Mouse (Mus musculus) megakaryocyte progenitor cell, adult 5-6 weeks (primary cell): ENCODE data around the gene Mtfr1l. TPM values are rescaled to one million over a fixed set of nuclear protein-coding genes. Genes with fewer than 3 reads are reported as not detected.
"Not testable (repeated sequence)": the region's sequence is repeated elsewhere in the genome, so short reads cannot be mapped to it uniquely, and the experiment has no call there.

Experiments
- ATAC-seq: replicated peaks from 2 replicates; pipeline ENCODE4 v1.8.0; 2016; ENCODE audit warnings: mild to moderate bottlenecking, moderate TSS enrichment, inconsistent platforms; ENCODE audit not compliant: poor library complexity
- total RNA-seq, 2 experiments: library from RNA; stranded (forward) in 1 of 2; stranded (reverse) in 1 of 2; fragments of 157-497, 149-512 nt in 1 of 2; fragments of 200-1000 nt in 1 of 2; gene quantifications; 2 replicates each; pipeline versions ENCODE4 v1.2.3 to v1.2.4; 2015 to 2017

Mtfr1l gene
- total RNA-seq, 2 experiments from 2014 or later, result 42.7 to 69.8 TPM

DNA sequence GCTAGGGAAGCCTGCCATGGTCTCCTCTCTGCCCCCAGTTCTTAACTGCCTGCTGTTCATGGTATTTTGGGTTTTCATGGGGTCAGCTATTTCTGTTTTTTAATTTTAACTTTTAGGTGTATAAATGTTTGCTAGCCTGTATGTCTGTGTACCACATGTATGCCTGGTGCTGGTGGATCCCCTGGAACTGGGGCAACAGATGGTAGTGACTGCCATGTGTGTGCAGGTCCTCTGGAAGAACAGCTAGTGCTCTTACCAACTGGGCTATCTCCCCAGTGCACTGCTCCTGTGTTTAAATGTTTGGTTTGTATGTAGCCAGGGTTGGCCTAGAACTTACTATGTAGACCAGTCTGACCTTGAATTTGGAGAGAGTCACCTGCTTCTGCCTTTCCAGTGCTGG, 15.9 kb downstream of the Mtfr1l start:
- ATAC-seq, result no peak

DNA sequence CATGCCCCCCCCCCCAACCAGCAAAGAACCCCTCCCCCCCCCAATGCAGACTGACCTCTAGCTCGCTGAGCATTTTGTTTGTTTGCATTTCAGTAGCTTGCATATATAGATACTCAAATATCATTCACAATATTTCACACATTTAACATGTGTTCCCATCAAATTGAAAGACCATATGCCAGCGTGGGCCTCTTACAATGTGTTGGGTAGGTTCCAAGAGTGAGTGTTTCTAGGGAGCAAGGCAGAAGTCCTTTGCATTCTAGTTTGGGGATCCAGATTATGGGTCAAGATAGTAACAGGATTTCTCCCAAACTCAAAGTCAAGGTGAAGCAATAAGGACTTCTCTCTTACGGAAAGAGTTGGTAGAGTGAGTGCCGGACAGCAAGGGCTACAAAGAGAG, 16.6 kb downstream of the Mtfr1l start:
- no peak for ATAC-seq

DNA sequence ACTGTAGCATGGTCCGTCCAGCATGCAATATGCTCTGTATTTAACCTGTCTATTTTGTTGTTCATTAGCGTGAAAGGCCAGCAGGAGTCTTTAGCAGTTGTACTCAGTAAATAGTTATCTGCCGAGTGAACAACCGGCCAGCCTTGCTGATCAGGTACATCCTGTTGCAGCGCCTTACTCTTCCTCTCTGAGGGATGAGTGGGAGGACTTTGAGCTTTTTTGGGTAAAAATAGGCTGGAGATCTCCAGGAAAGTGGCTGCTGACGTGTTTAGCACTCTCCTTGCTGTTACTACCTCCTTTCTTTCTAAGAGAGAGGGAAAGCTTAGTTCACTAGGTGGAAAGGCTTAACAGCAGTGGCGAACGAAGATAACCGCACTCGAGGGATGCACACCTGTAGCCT, 17.5 kb downstream of the Mtfr1l start:
- no peak for ATAC-seq

DNA sequence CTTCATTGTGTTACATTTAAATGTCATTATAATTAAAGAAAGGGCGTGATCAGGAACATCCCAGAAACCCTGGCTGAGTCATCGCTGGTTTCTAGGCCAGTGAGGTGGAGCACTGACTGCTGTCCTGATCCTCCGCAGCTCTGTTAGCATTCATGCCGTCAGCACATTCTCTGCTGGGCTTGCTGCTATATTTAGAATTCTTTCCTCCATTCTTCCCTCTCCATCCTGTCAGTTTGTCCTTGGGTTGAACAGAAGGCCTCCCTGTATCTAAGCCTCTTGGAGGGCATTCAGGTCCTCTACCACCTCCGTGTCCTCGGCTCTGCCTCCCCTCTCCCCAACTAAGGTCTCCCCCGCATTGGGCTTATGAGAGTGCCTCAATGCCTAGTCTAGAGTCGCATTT, 18.2 kb downstream of the Mtfr1l start:
- ATAC-seq, result no peak

DNA sequence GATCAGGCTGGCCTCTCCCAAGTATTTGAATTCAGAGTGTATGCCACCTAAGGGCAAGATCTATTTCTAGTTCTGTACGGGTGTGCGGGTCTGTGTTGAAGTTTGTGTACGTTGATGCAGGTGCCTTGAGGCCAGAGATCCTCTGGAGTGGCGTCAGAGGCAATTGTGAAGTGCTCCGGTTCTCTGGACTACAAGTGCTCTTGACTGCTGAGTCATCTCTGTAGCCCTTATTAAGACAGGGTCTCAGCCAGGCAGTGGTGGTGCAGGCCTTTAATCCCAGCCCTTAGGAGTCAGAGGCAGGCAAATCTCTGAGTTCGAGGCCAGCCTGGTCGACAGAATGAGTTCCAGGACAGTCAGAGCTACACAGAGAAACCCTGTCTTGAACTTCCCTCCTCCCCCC, 19.6 kb downstream of the Mtfr1l start:
- no peak for ATAC-seq

DNA sequence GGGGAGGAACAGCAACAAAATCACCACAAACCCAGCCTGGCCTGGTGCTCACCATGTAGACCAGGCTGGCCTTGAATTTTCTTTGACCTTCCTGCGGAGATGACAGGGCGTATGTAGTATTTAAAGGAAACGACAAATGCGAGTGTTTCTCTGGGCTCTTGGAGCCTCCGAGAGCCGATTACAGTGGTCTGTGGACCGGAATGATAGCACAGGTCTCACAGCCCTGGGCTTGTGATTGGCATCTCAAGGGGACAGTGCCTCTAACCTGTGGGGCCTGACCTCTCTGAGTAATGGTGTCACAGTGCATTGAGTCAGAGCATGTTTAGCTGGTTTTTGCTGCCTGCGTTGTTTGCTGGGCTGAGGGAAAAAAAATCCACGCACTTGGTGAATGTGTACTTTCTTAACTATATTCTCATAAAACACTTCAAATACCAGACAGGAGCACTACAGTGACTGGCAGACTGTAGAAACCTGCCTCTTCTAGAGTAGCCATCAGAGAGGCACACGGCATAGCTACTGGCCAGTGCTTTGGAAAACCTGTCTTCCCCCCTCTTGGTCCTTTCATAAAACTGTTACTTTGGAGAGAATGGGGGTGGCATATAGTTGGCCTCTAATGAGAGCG, 20.8 kb downstream of the Mtfr1l start:
- no peak for ATAC-seq

DNA sequence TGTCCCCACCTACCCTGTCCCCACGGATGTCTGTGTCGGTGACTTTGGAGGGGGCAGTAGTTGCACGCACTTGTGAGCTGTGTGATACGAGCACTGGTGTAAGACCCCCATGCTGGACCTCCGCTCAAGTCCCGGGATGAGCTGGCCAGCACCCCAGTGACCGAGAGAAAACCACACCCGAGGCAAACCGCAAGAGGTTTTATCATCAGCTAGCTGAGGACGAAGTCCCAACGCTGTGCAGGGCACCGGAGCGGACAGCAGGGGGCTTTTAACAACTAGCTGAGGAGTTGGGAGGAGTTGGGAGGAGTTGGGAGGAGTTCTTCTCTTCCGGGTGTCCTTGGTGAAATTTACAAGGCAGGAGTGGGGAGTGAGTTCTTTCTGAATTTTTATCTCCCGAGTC, 22.4 kb downstream of the Mtfr1l start:
- ATAC-seq, result peak; percentile 64

DNA sequence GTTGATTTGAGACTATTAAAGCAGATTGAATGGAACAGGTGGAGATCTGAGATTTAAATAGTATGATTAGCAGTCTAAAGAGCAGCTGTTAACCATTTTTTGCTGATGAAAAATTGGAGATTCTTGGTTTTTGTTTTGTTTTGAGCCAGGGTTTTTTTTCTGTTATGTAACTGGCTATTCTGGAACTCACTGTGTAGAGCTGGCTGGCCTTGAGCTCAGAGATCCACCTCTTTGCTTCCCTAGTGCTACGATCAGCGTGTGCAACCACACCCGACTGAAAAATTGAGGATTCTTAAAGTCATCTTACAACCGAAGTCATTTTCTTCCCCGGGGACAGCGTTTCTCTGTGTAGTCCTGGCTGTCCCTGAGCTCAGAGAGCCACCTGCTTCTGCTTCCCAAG, 23.5 kb downstream of the Mtfr1l start:
- ATAC-seq, result no peak

DNA sequence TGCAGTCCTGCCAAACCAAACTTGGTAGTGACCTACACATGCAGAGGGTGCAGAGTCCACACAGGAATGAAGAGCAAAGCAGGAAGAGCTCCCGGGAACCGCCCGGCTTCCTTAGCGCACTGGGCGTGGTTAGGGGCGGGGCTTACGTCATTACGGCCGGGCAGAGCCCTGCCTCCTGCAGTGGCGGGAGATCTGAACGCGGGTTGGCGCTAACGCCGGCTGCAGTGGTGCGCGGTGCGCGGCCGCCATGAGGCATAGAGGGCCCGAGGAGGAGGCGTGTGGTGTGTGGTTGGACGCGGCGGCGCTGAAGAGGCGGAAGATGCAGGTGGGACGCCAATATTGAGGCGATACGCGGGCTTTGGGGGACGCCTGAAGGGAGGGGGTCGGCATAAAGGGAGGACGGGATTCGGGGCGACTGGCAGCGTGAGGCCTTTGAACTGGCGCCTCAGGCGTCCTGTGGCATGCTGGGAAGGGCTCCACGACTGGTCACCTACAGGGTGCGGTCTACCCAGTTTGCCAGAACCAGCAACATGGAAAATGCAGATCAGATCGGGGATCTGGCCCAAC, 24.3 kb downstream of the Mtfr1l start, which contains the start of gene Aunip:
Aunip (plus strand) TSS at position 155 of the 567 bp plus-strand sequence.
- peak; percentile 86 for ATAC-seq

DNA sequence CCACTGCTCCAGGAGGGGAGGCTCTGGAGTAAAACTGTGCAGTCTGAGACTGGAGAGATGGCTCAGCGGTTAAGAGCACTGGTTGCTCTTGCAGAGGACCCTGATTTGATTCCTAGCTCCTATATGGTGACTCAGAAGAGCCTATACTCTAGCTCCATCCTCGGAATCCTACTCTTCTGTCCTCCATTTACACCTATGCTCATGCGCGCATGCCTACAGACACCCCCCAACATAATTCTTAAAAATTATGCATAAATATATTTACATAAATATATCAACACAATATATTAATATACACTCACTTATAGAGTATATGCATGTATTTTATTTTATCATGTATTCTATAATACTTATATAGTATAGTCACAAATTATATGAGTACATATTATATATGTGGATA, 24.8 kb downstream of the Mtfr1l start:
- ATAC-seq, result no peak

DNA sequence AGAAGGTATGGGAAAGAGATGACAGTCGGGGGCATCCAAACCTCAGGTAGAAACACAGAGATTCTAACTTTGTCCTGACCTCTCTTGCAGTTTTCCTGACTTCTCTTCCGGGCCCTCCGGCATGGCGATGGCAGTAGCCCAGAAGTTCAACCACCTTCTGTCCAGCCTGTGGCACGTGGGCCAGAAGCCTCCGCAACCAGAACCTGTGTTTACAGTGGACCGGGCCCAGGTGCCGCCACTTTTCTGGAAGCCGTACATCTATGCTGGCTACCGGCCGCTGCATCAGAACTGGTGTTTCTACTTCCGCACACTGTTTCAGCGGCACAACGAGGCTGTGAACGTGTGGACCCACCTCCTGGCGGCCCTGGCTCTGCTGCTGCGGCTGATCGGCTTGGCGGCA, 28.5 kb downstream of the Mtfr1l start:
- no peak for ATAC-seq

DNA sequence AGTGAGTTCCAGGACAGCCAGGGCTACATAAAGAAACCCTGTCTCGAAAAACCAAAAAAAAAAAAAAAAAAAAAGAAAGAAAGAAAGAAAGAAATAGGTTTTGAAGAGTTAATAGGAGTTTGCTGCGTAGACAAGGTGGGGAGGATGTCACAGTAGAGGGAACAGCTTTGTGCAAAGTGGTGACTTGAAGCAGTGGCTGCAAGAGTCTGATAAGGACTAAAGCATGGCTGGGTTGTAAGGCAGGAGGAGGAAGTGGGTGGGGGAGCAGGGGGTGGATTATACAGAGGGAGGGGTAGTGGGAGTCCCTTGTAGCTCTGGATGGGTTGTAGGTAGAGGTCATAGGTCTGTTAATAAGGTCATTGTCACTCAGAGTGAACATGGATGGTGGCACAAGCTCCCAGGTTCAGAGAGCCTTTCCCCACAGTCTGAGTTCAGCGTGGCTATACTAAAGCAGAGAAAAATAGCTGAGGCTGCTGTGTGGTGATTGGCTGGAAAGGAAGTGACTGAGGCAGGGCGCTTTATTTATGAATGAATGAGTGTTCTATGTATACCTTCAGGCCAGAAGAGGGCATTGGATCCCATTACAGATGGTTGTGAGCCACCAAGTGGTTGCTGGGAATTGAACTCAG, 29.1 kb downstream of the Mtfr1l start:
- ATAC-seq, result peak; percentile 81

DNA sequence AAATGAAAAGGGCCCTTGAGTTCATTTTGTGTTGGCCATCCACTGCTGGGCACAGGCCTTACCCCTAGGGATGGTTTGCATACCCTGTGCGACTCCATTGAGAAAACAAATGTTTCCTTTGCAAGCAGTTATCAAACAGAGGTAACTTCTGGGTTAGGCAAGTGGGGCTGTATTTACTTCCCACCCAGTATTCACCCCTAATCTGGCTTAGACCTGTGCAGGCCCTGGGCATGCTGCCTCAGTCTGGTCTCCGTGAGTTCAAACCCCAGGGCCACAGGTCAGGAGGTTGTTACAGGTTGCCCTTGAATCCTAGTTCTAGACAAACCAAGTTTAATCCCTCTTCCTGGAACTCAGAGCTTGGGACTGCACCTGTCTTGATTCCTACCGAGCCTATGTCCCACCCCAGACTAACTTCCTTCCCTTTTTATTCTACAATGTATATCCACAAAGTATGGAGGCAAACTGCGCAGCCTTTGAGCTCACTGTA, 29.8 kb downstream of the Mtfr1l start:
- ATAC-seq, result no peak

DNA sequence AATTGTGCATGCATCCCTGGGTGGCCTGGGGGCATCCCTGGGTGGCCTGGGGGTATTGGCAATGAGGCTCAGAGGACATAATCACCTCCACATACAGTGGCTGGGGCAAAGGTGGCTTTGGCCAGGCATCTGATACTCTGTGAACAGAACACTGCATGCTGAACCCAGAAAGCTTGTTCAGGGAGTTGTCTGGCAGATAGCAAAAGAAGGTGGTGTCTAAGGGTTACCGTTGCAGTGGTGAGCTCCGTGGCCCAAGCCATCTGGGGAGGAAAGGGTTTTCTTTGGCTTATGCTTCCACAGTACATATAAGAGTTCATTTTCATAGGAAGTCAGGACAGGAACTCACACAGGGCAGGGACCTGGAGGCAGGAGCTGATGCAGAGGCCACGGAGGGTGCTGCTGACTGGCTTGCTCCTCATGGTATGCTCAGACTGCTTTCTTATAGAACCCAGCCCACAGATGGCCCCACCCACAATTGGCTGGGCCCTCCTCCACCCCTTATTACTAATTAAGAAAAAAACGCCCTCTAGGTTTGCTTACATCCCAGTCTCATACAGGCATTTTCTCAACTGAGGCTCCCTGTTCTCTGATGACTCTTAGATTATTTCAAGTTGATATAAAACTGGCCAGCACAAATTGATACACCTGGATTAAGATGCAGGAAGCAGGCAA, 31.4 kb downstream of the Mtfr1l start:
- ATAC-seq, result peak; percentile 61

DNA sequence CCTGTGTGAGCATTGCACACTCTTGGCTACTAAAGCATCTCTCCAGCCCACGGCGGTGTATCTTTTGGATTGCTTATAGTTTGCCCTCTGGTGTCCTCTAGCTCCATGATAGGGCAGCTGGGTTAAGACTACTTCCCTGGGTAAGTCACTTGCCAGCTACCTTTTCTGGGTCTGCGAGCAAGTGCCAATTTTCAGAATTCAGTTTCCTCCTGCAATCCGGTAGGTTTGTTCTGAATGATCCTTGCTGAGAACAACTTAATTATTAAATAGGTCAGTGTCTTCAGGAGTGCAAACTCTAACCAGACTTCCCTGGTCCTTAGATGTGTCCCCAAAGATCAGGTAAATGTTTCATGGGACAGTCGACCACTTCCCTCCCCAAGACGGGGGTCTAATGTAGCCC, 34.1 kb downstream of the Mtfr1l start:
- no peak for ATAC-seq

DNA sequence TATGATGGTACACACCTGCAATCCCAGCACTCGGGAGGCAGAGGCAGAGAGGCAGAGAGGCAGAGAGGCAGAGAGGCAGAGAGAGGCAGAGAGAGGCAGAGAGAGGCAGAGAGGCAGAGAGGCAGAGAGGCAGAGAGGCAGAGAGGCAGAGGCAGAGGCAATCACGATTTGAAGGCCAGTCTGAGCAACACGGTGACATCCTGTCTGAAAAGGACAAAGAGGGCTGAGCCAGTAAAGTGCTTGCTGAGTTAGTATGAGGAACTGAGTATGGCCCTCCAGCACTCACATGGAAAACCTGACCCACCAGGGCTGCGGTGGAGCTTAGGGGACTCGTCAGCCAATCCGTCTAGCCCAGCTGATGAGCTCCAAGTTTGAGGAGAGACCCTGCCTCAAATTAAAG, 36.2 kb downstream of the Mtfr1l start:
- not testable (repeated sequence) for ATAC-seq

DNA sequence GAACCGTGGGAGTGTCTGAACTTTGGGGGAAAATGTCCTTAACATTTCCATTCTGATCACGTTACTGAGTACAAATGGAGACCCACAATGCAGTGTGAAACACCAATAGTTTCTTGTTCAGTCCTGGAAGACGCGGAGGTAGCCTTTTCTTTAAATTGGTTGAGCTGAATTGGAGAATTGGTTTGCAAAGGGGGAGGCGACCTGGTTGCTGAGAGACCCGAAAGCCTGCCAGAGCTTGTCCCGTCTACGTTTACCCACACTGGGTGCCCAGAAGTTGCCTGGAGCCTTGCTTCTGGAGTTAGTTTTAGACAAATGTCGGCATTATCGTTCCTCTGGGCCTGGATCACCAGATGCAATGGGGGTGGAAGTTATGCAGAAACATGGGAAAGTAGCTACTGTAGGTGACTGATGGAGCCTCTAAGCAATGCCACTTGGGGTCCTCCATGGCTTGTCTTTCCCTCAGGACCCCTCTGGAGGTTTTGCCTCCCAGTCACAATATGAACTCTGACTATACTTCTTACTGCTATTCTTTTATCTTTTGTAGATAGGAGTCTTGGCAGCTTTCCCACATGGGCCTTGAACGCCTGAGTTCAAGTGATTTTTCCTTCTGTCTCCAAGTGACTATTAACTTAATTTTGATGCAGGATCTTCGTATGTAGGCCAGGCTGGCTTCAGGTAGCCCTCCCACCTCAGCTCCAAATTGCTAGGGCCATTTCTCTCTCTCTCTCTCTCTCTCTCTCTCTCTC, 37.0 kb downstream of the Mtfr1l start:
- no peak for ATAC-seq

DNA sequence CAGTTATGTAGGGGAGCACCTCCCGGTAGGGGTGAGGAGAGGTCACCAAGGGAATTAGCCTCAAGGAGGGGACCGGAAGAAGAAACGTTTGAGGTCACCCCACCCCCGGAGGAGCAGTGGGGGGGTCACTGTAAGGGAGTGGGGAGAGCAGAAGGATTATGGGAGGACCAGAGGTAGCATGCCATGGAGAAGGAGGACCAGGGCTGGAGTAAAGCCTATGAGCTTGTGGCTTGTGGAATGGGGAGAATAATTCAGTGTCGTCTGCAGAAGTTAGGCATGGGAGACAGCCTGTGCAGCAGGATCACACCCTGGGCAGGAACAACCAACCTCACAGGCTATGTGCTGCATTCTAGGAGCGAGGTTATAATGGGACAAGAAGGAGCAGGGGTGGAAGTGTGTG, 38.0 kb downstream of the Mtfr1l start:
- peak; percentile 4; the same call in 1 of the 2 replicates for ATAC-seq

DNA sequence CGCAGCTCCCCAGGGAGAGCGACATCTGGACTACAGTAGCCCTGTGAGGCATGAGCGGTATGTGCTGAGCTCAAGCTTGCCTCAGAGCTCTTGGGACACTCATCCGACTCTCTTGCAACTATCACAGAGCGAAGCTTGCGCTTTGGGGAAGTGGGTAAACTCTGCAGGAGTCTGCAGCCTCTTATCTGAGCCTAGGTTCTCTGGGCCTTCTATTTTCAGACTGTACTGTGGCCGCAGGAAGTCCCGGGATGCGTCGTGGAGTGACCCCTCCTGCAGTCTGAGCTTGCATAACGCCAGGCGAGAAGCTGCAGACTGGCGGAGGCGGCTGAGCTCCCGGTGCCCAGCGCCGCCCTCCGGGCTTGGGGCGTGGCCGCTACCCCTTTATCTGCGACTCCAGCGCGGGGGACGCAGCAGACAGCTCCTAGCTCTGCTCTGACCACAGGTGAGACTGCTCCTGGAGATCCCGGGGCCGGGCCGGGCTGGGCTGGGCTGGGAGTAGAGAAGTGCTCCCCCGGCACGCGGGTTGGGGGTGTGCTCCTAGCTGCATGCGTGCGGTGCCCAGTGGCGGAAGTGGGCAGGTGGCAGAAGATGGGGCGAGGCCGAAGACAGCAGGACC, 38.5 kb downstream of the Mtfr1l start, which contains the start of gene Paqr7:
Paqr7 (plus strand) TSS at position 103 of the 616 bp plus-strand sequence.
- ATAC-seq, result peak; percentile 66

DNA sequence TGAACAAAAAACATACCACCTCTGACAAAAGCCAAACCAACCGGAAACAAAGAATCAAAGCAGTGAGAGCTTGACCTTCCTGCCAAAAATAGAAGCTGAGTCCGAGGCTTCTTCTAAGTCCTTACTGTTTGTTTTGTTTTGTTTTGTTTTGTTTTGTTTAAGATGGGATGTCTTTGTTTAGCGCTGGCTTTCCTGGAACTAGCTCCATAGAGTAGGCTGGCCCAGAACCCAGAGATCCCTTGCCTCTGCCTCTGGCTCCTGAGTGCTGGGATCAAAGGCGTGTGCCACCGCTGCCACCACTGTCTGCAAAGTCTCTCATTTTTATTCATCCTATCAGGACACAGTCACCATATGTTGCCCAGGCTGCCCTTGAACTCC, 39.7 kb downstream of the Mtfr1l start:
- no peak for ATAC-seq
